Comparison of ENCODE assay signal across 20 mouse cellular contexts in genomic region chrX:162622091-162622437, GRCm38 (mm10). TPM values are rescaled to one million over a fixed set of nuclear protein-coding genes. Genes with fewer than 3 reads are reported as not detected.
DNase-seq lines count a peak whose midpoint lies in the region; ATAC-seq and TF ChIP-seq lines count a peak whose summit lies in the region.
"Had no signal": no experiment of that assay in that cellular context is flagged by ENCODE, and none has a peak within 500 bp of the region (broad histone marks: within the 10 kb centered on the region; RNA-seq: fewer than 3 reads in every experiment).

No protein-coding gene starts in this region.

- no peak overlapping the region for H3K4me2 ChIP-seq in forebrain, embryonic 15.5 days (replicated peaks)
- no peak overlapping the region for H3K4me2 ChIP-seq in hindbrain, embryonic 16.5 days (ENCODE audit: low read length)
- no peak overlapping the region for H3K4me2 ChIP-seq in hindbrain, postnatal 0 days (ENCODE audit: low read depth, low read length)
- H3K4me2 ChIP-seq in forebrain, embryonic 16.5 days (ENCODE audit: low read length): no peak overlapping the region
- H3K4me2 ChIP-seq in midbrain, embryonic 15.5 days: no peak overlapping the region
- H3K4me2 ChIP-seq: embryonic facial prominence, embryonic 15.5 days; heart, embryonic 12.5 days; intestine, embryonic 15.5 days had no signal

- no peak overlapping the region for H3K4me3 ChIP-seq in forebrain, embryonic 15.5 days
- no peak overlapping the region for H3K4me3 ChIP-seq in forebrain, embryonic 10.5 days
- no peak overlapping the region for H3K4me3 ChIP-seq in hindbrain, embryonic 16.5 days (ENCODE audit: low read length)
- H3K4me3 ChIP-seq in hindbrain, postnatal 0 days (ENCODE audit: low read length): no peak overlapping the region
- H3K4me3 ChIP-seq in forebrain, embryonic 16.5 days (replicated peaks; ENCODE audit: low read length): no peak overlapping the region
- no peak overlapping the region for H3K4me3 ChIP-seq in midbrain, embryonic 15.5 days
- H3K4me3 ChIP-seq: embryonic facial prominence, embryonic 15.5 days; erythroblast, embryonic 14.5 days; gastrocnemius, adult 2 months; heart, embryonic 12.5 days; intestine, embryonic 15.5 days had no signal

- H3K9ac ChIP-seq in forebrain, embryonic 15.5 days (replicated peaks): no peak overlapping the region
- H3K9ac ChIP-seq in hindbrain, embryonic 16.5 days (ENCODE audit: low read depth, low read length): no peak overlapping the region
- no peak overlapping the region for H3K9ac ChIP-seq in hindbrain, postnatal 0 days (replicated peaks; ENCODE audit: low read length)
- H3K9ac ChIP-seq in forebrain, embryonic 16.5 days (replicated peaks; ENCODE audit: low read depth, low read length): no peak overlapping the region
- H3K9ac ChIP-seq in midbrain, embryonic 15.5 days: no peak overlapping the region
- H3K9ac ChIP-seq: embryonic facial prominence, embryonic 15.5 days; heart, embryonic 12.5 days; intestine, embryonic 15.5 days had no signal

- H3K27me3 ChIP-seq in forebrain, embryonic 15.5 days: no peaks in the 10 kb centered on the region
- peaks cover 35% of the 10 kb centered on the region for H3K27me3 ChIP-seq in forebrain, embryonic 10.5 days (ENCODE audit: poor library complexity, severe bottlenecking)
- H3K27me3 ChIP-seq in hindbrain, embryonic 16.5 days (replicated peaks; ENCODE audit: control insufficient read depth, insufficient read depth, low read length): no peaks in the 10 kb centered on the region; the same call in 1 of the 2 replicates
- H3K27me3 ChIP-seq in hindbrain, postnatal 0 days (ENCODE audit: insufficient read depth, low read length): no peaks in the 10 kb centered on the region
- H3K27me3 ChIP-seq in forebrain, embryonic 16.5 days (replicated peaks; ENCODE audit: control insufficient read depth, insufficient read depth, low read length): no peaks in the 10 kb centered on the region
- H3K27me3 ChIP-seq in midbrain, embryonic 15.5 days (replicated peaks): no peaks in the 10 kb centered on the region
- H3K27me3 ChIP-seq: CH12.LX; embryonic facial prominence, embryonic 15.5 days; heart, embryonic 12.5 days; intestine, embryonic 15.5 days had no signal

- H3K9me3 ChIP-seq in forebrain, embryonic 15.5 days: no peaks in the 10 kb centered on the region
- H3K9me3 ChIP-seq in forebrain, embryonic 10.5 days: no peaks in the 10 kb centered on the region
- H3K9me3 ChIP-seq in hindbrain, embryonic 16.5 days (ENCODE audit: control insufficient read depth, low read length): no peaks in the 10 kb centered on the region
- H3K9me3 ChIP-seq in hindbrain, postnatal 0 days (ENCODE audit: low read length): no peaks in the 10 kb centered on the region
- no peaks in the 10 kb centered on the region for H3K9me3 ChIP-seq in forebrain, embryonic 16.5 days (ENCODE audit: control insufficient read depth, low read length)
- no peaks in the 10 kb centered on the region for H3K9me3 ChIP-seq in midbrain, embryonic 15.5 days
- H3K9me3 ChIP-seq: embryonic facial prominence, embryonic 15.5 days; heart, embryonic 12.5 days; intestine, embryonic 15.5 days had no signal

- no peak for DNase-seq in forebrain, embryonic 10.5 days (ENCODE audit: extremely low spot score, low spot score)
- DNase-seq in hindbrain, postnatal 0 days (ENCODE audit: low spot score): no peak
- DNase-seq in c-Kit-positive CD71-positive TER-119-positive erythroid progenitor cells, embryonic 14.5 days (ENCODE audit: low spot score): no peak
- DNase-seq: adrenal gland, adult 2 months; adrenal gland, postnatal 25 days; cerebellum, adult 2 months; cerebellum, postnatal 10 days; embryo, embryonic 11 days; gastrocnemius, adult 2 months; gastrocnemius, postnatal 25 days; kidney, adult 2 months had no signal

- 53% methylated on average over 1 of the region's 1 CpGs for WGBS in forebrain, embryonic 15.5 days
- WGBS in forebrain, embryonic 10.5 days: 72% methylated on average over 1 of the region's 1 CpGs
- whole genome bisulfite sequencing in hindbrain, embryonic 16.5 days: 56% methylated on average over 1 of the region's 1 CpGs
- WGBS in hindbrain, postnatal 0 days: 50% methylated on average over 1 of the region's 1 CpGs
- 53% methylated on average over 1 of the region's 1 CpGs for WGBS in forebrain, embryonic 16.5 days
- WGBS in midbrain, embryonic 15.5 days: 48% methylated on average over 1 of the region's 1 CpGs

- TF ChIP-seq CTCF in hindbrain, postnatal 0 days (IDR thresholded peaks at IDR 0.05; ENCODE audit: low read depth): no peak

- peak overlapping the region; percentile 70 for H3K27ac ChIP-seq in forebrain, embryonic 15.5 days (replicated peaks)
- H3K27ac ChIP-seq in forebrain, embryonic 10.5 days: no peak overlapping the region
- no peak overlapping the region for H3K27ac ChIP-seq in hindbrain, embryonic 16.5 days (ENCODE audit: low read depth, low read length)
- H3K27ac ChIP-seq in hindbrain, postnatal 0 days: no peak overlapping the region
- peak overlapping the region; percentile 69 for H3K27ac ChIP-seq in forebrain, embryonic 16.5 days (ENCODE audit: low read length)
- peak overlapping the region; percentile 75 for H3K27ac ChIP-seq in midbrain, embryonic 15.5 days
- H3K27ac ChIP-seq: embryonic facial prominence, embryonic 15.5 days; gastrocnemius, adult 2 months; intestine, embryonic 15.5 days had no signal

- peaks cover 5% of the 10 kb centered on the region; the same call in 1 of the 2 replicates for H3K4me1 ChIP-seq in forebrain, embryonic 15.5 days
- no peaks in the 10 kb centered on the region for H3K4me1 ChIP-seq in forebrain, embryonic 10.5 days
- no peaks in the 10 kb centered on the region for H3K4me1 ChIP-seq in hindbrain, embryonic 16.5 days (ENCODE audit: control insufficient read depth, insufficient read depth, low read depth, low read length)
- no peaks in the 10 kb centered on the region for H3K4me1 ChIP-seq in hindbrain, postnatal 0 days (ENCODE audit: insufficient read depth, low read length)
- H3K4me1 ChIP-seq in forebrain, embryonic 16.5 days (replicated peaks; ENCODE audit: control insufficient read depth, insufficient read depth, low read length): peaks cover 2% of the 10 kb centered on the region; the same call in 1 of the 2 replicates
- 0 out of 2 replicates have a peak, but pooled peaks cover 5% of the 10 kb centered on the region for H3K4me1 ChIP-seq in midbrain, embryonic 15.5 days
- H3K4me1 ChIP-seq: embryonic facial prominence, embryonic 15.5 days; heart, embryonic 12.5 days; intestine, embryonic 15.5 days had no signal

- H3K36me3 ChIP-seq in forebrain, embryonic 15.5 days: no peaks in the 10 kb centered on the region
- no peaks in the 10 kb centered on the region for H3K36me3 ChIP-seq in forebrain, embryonic 10.5 days (replicated peaks)
- H3K36me3 ChIP-seq in hindbrain, embryonic 16.5 days (ENCODE audit: control insufficient read depth, insufficient read depth, low read length): no peaks in the 10 kb centered on the region
- no peaks in the 10 kb centered on the region for H3K36me3 ChIP-seq in hindbrain, postnatal 0 days (ENCODE audit: insufficient read depth, low read length)
- H3K36me3 ChIP-seq in forebrain, embryonic 16.5 days (ENCODE audit: control insufficient read depth, insufficient read depth): no peaks in the 10 kb centered on the region
- H3K36me3 ChIP-seq in midbrain, embryonic 15.5 days (replicated peaks): no peaks in the 10 kb centered on the region
- H3K36me3 ChIP-seq: embryonic facial prominence, embryonic 15.5 days; heart, embryonic 12.5 days; intestine, embryonic 15.5 days had no signal

- no peak; the same call in 1 of the 2 replicates for ATAC-seq in forebrain, embryonic 15.5 days (replicated peaks)
- ATAC-seq in hindbrain, embryonic 16.5 days: peak; percentile 24; the same call in 1 of the 2 replicates
- ATAC-seq in hindbrain, postnatal 0 days: no peak
- peak; percentile 40; the same call in 1 of the 2 replicates for ATAC-seq in forebrain, embryonic 16.5 days
- ATAC-seq in midbrain, embryonic 15.5 days (replicated peaks): peak; percentile 83
- ATAC-seq: intestine, embryonic 15.5 days had no signal

RNA-seq across cellular contexts. Expression of gene Reps2, which starts 21.4 kb away (rescaled TPM):
- polyA plus RNA-seq in forebrain, embryonic 15.5 days (2015; fragmentation: Nextera tagmentation; extraction: Ambion mirVana): 3.9 and 4.3 TPM in 2 replicates
- 0.09 and 0.15 TPM in 2 replicates for polyA plus RNA-seq in forebrain, embryonic 10.5 days (2016; fragmentation: Nextera tagmentation; extraction: Ambion mirVana)
- polyA plus RNA-seq in hindbrain, embryonic 16.5 days (2015; fragmentation: Nextera tagmentation; extraction: Ambion mirVana): 2.6 and 3.3 TPM in 2 replicates
- total RNA-seq in hindbrain, postnatal 0 days (2014; rRNA removed): 10.9 and 11.3 TPM in 2 replicates
- polyA plus RNA-seq in hindbrain, postnatal 0 days (2015; fragmentation: Nextera tagmentation; extraction: Ambion mirVana): 1.9 and 2.4 TPM in 2 replicates
- 5.5 and 5.9 TPM in 2 replicates for polyA plus RNA-seq in forebrain, embryonic 16.5 days (2015; fragmentation: Nextera tagmentation; extraction: Ambion mirVana)
- 3.7 and 4.6 TPM in 2 replicates for polyA plus RNA-seq in midbrain, embryonic 15.5 days (2015; fragmentation: Nextera tagmentation; extraction: Ambion mirVana)
- total RNA-seq: CH12.LX had no signal

Comparison
In these comparisons a context has a peak if more than half of its experiments do, and no peak if none do; other contexts are left out.
1. ATAC-seq: peak in hindbrain, embryonic 16.5 days (single experiment), forebrain, embryonic 16.5 days (single experiment) and midbrain, embryonic 15.5 days (single experiment); none in forebrain, embryonic 15.5 days (single experiment) and hindbrain, postnatal 0 days (single experiment).
2. H3K27ac ChIP-seq: peak in forebrain, embryonic 15.5 days (single experiment), forebrain, embryonic 16.5 days (single experiment) and midbrain, embryonic 15.5 days (single experiment); none in forebrain, embryonic 10.5 days (single experiment), hindbrain, embryonic 16.5 days (single experiment) and hindbrain, postnatal 0 days (single experiment).